Mouse (Mus musculus): Measurements from ENCODE around the gene Kcnh2.
"Not testable (repeated sequence)": the region's sequence is repeated elsewhere in the genome, so short reads cannot be mapped to it uniquely, and the experiment has no call there.

Kcnh2 gene

GRCm38 (mm10) chr5:24351278-24351677 lies at the start of gene Kcnh2:
Kcnh2 (minus strand) TSS chr5:24351604.
- DNase-seq, result no peak

GRCm38 (mm10) chr5:24400362-24400761 lies 49.0 kb upstream of the Kcnh2 start:
- no peak for DNase-seq

GRCm38 (mm10) chr5:24399686-24400085 lies 48.3 kb upstream of the Kcnh2 start:
- no peak for DNase-seq

- DNase-seq, result not testable (repeated sequence)
These were observed 44.9 kb upstream of the Kcnh2 start for GRCm38 (mm10) chr5:24396254-24396653.

- peak; percentile 99 for DNase-seq
These were observed 42.9 kb upstream of the Kcnh2 start for GRCm38 (mm10) chr5:24394165-24394894.

- peak; percentile 88 for DNase-seq
These were observed 42.1 kb upstream of the Kcnh2 start, which contains the start of gene Abcb8 for GRCm38 (mm10) chr5:24393392-24393997. Abcb8 (plus strand) TSS chr5:24393663.

GRCm38 (mm10) chr5:24392724-24393123 lies 41.3 kb upstream of the Kcnh2 start:
- DNase-seq, result no peak

- no peak for DNase-seq
These were observed 40.5 kb upstream of the Kcnh2 start, which contains the start of gene Atg9b for GRCm38 (mm10) chr5:24391864-24392263. Atg9b (minus strand) TSS chr5:24392143.

- no peak for DNase-seq
These were observed 38.2 kb upstream of the Kcnh2 start for GRCm38 (mm10) chr5:24389658-24390020.

GRCm38 (mm10) chr5:24389011-24389657 lies 37.7 kb upstream of the Kcnh2 start:
- DNase-seq, result peak; percentile 39

GRCm38 (mm10) chr5:24388246-24388915 lies 37.0 kb upstream of the Kcnh2 start:
- DNase-seq, result no peak

- peak; percentile 77 for DNase-seq
These were observed 36.1 kb upstream of the Kcnh2 start for GRCm38 (mm10) chr5:24387264-24388241.

- DNase-seq, result no peak
These were observed 34.6 kb upstream of the Kcnh2 start for GRCm38 (mm10) chr5:24385887-24386550.

GRCm38 (mm10) chr5:24385374-24385773 lies 34.0 kb upstream of the Kcnh2 start:
- no peak for DNase-seq

- DNase-seq, result peak; percentile 67
These were observed 33.0 kb upstream of the Kcnh2 start for GRCm38 (mm10) chr5:24384407-24384806.

GRCm38 (mm10) chr5:24383026-24383859 lies 31.8 kb upstream of the Kcnh2 start:
- peak; percentile 88 for DNase-seq

- DNase-seq, result no peak
These were observed 30.6 kb upstream of the Kcnh2 start for GRCm38 (mm10) chr5:24381988-24382387.

- no peak for DNase-seq
These were observed 30.1 kb upstream of the Kcnh2 start for GRCm38 (mm10) chr5:24381486-24381885.

GRCm38 (mm10) chr5:24380499-24380898 lies 29.1 kb upstream of the Kcnh2 start:
- no peak for DNase-seq

- DNase-seq, result no peak
These were observed 28.1 kb upstream of the Kcnh2 start for GRCm38 (mm10) chr5:24379501-24379900.

GRCm38 (mm10) chr5:24378700-24379099 lies 27.3 kb upstream of the Kcnh2 start:
- no peak for DNase-seq
